In the genomic region with DNA sequence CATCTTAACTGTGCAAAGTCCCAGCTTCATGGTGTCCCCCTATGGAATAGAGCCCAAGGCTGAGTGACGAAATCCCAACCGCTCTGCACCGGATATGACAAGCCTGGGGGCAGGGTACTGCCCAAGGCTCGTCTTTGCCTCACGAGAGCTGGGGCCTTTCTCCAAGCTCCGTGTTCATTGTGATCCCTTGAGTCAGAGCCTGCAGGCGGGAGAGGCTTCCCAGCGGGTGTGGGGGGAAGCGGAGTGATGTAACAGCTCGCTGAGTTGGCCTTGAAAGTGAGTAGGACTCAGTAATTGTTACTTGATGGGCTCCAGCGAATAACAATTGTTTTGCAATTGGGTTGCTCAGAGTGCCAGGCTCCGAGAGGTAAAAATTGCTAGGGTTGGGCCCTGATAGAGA, we compare ENCODE assay signal across 10 mouse cellular contexts. TPM values are rescaled to one million over a fixed set of nuclear protein-coding genes. Genes with fewer than 3 reads are reported as not detected.
DNase-seq lines count a peak whose midpoint lies in the region; ATAC-seq lines count a peak whose summit lies in the region.
"Had no signal": no experiment of that assay in that cellular context is flagged by ENCODE, and none has a peak within 500 bp of the region (broad histone marks: within the 10 kb centered on the region; RNA-seq: fewer than 3 reads in every experiment).

No protein-coding gene starts in this region.

- 48% methylated on average over 12 of the region's 12 CpGs for WGBS in hindbrain, embryonic 12.5 days

- no peak overlapping the region for H3K27ac ChIP-seq in hindbrain, embryonic 12.5 days
- H3K27ac ChIP-seq: limb, embryonic 10.5 days had no signal

- H3K27me3 ChIP-seq in hindbrain, embryonic 12.5 days: no peaks in the 10 kb centered on the region; the same call in 1 of the 2 replicates

- no peak for ATAC-seq in hindbrain, embryonic 12.5 days (ENCODE audit: low FRiP score)
- no peak for ATAC-seq in inflammation-experienced regulatory T-cells, adult 6 months

- H3K4me2 ChIP-seq in hindbrain, embryonic 12.5 days (replicated peaks): no peak overlapping the region

- peak; percentile 7 for DNase-seq in layer of hippocampus, adult 11-12 months (ENCODE audit: low spot score)
- no peak for DNase-seq in layer of hippocampus, adult 8-10 months (ENCODE audit: low spot score in 2 of 2)
- peak; percentile 91 for DNase-seq in NIH3T3 (ENCODE audit: low read depth)
- DNase-seq in fibroblast of lung, adult 2 months (ENCODE audit: low read depth): peak; percentile 77
- DNase-seq in lung, postnatal 25 days (ENCODE audit: low spot score): peak; percentile 35
- DNase-seq in thymus, postnatal 25 days: no peak
- DNase-seq: right cerebral cortex, postnatal 4 days had no signal

- no peaks in the 10 kb centered on the region for H3K9me3 ChIP-seq in hindbrain, embryonic 12.5 days (replicated peaks)
- H3K9me3 ChIP-seq: limb, embryonic 10.5 days had no signal

- H3K4me3 ChIP-seq in hindbrain, embryonic 12.5 days: no peak overlapping the region
- H3K4me3 ChIP-seq: limb, embryonic 10.5 days had no signal

- no peak overlapping the region for H3K9ac ChIP-seq in hindbrain, embryonic 12.5 days

- no peaks in the 10 kb centered on the region for H3K36me3 ChIP-seq in hindbrain, embryonic 12.5 days
- H3K36me3 ChIP-seq: limb, embryonic 10.5 days had no signal

- 0 out of 2 replicates have a peak, but pooled peaks cover 3% of the 10 kb centered on the region for H3K4me1 ChIP-seq in hindbrain, embryonic 12.5 days

RNA-seq across cellular contexts. Expression of gene Odc1, which starts 34.4 kb away (rescaled TPM):
- 10 to 100 TPM; 66.4 to 90.7 (median 85.7) TPM for total RNA-seq in layer of hippocampus, adult 8-10 months (2022)
- 237 and 240 TPM in 2 replicates for polyA plus RNA-seq in hindbrain, embryonic 12.5 days (2016; fragmentation: Nextera tagmentation; extraction: Ambion mirVana)
- polyA plus RNA-seq in inflammation-experienced regulatory T-cells, adult 6 months (2017; shearing (Covaris generic)): 10 to 100 TPM; 15.3 to 37.6 (median 24.0) TPM

Comparison
In these comparisons a context has a peak if more than half of its experiments do, and no peak if none do; other contexts are left out.
1. DNase-seq: peak in layer of hippocampus, adult 11-12 months (single experiment), NIH3T3 (single experiment), fibroblast of lung, adult 2 months (single experiment) and lung, postnatal 25 days (single experiment); none in layer of hippocampus, adult 8-10 months (0 of 2) and thymus, postnatal 25 days (single experiment).